Mouse (Mus musculus) layer of hippocampus, adult 9-11 months (tissue): ENCODE results near the gene Gbf1.
"Not testable (repeated sequence)": the region's sequence is repeated elsewhere in the genome, so short reads cannot be mapped to it uniquely, and the experiment has no call there.

ENCODE experiments used
- DNase-seq: peaks from one replicate; pipeline ENCODE4 v3.0.0; 2022

Gene Gbf1

GRCm38 (mm10) chr19:46152127-46152803 is at the start of gene Gbf1:
Gbf1 (plus strand) TSS chr19:46152509.
- DNase-seq, result peak; percentile 99

GRCm38 (mm10) chr19:46103437-46104186 is 48.7 kb upstream of the Gbf1 start:
- no peak for DNase-seq

- no peak for DNase-seq
Observed at GRCm38 (mm10) chr19:46104187-46104557, 48.1 kb upstream of the Gbf1 start.

GRCm38 (mm10) chr19:46110214-46110613 is 42.1 kb upstream of the Gbf1 start:
- DNase-seq, result no peak

GRCm38 (mm10) chr19:46110781-46111180 is 41.5 kb upstream of the Gbf1 start:
- DNase-seq, result no peak

- DNase-seq, result no peak
Observed at GRCm38 (mm10) chr19:46114617-46115016, 37.7 kb upstream of the Gbf1 start.

GRCm38 (mm10) chr19:46119458-46119857 is 32.9 kb upstream of the Gbf1 start:
- DNase-seq, result no peak

GRCm38 (mm10) chr19:46120872-46121271 is 31.4 kb upstream of the Gbf1 start:
- no peak for DNase-seq

GRCm38 (mm10) chr19:46123876-46124275 is 28.4 kb upstream of the Gbf1 start:
- DNase-seq, result no peak

GRCm38 (mm10) chr19:46124651-46125050 is 27.7 kb upstream of the Gbf1 start:
- no peak for DNase-seq

- DNase-seq, result no peak
Observed at GRCm38 (mm10) chr19:46126301-46126700, 26.0 kb upstream of the Gbf1 start.

GRCm38 (mm10) chr19:46129737-46130136 is 22.6 kb upstream of the Gbf1 start:
- DNase-seq, result not testable (repeated sequence)

- no peak for DNase-seq
Observed at GRCm38 (mm10) chr19:46131283-46131682, 21.0 kb upstream of the Gbf1 start.

GRCm38 (mm10) chr19:46131694-46132525 is 20.4 kb upstream of the Gbf1 start, which contains the start of gene Elovl3:
Elovl3 (plus strand) TSS chr19:46131897.
- DNase-seq, result no peak

- DNase-seq, result no peak
Observed at GRCm38 (mm10) chr19:46132577-46132976, 19.7 kb upstream of the Gbf1 start.

- DNase-seq, result peak; percentile 81
Observed at GRCm38 (mm10) chr19:46135297-46135696, 17.0 kb upstream of the Gbf1 start.

GRCm38 (mm10) chr19:46135789-46136638 is 16.3 kb upstream of the Gbf1 start:
- no peak for DNase-seq

GRCm38 (mm10) chr19:46136639-46137580 is 15.4 kb upstream of the Gbf1 start:
- no peak for DNase-seq

GRCm38 (mm10) chr19:46140324-46140723 is 12.0 kb upstream of the Gbf1 start:
- no peak for DNase-seq

GRCm38 (mm10) chr19:46141091-46141490 is 11.2 kb upstream of the Gbf1 start:
- no peak for DNase-seq
